In genomic region chr15:98119363-98119762, GRCm38 (mm10) we compare ENCODE assay signal across 30 mouse cellular contexts. TPM values are rescaled to one million over a fixed set of nuclear protein-coding genes. Genes with fewer than 3 reads are reported as not detected.
DNase-seq lines count a peak whose midpoint lies in the region; ATAC-seq lines count a peak whose summit lies in the region.
"Had no signal": no experiment of that assay in that cellular context is flagged by ENCODE, and none has a peak within 500 bp of the region (broad histone marks: within the 10 kb centered on the region; RNA-seq: fewer than 3 reads in every experiment).

No protein-coding gene starts in this region.

- H3K36me3 ChIP-seq in intestine, embryonic 16.5 days (ENCODE audit: control insufficient read depth, insufficient read depth, low read length) = peaks cover 10% of the 10 kb centered on the region; the same call in 1 of the 2 replicates

- H3K4me3 ChIP-seq in intestine, embryonic 16.5 days (ENCODE audit: low read length) = no peak overlapping the region
- H3K4me3 ChIP-seq: embryonic facial prominence, embryonic 13.5 days; embryonic facial prominence, embryonic 15.5 days; erythroblast, embryonic 14.5 days; forebrain, embryonic 10.5 days; forebrain, embryonic 12.5 days had no signal

- no peak overlapping the region for H3K9ac ChIP-seq in intestine, embryonic 16.5 days (ENCODE audit: low read depth, low read length)
- H3K9ac ChIP-seq: embryonic facial prominence, embryonic 13.5 days; embryonic facial prominence, embryonic 15.5 days; forebrain, embryonic 12.5 days had no signal

- 91% methylated on average over 12 of the region's 12 CpGs for WGBS in intestine, embryonic 16.5 days

- ATAC-seq in intestine, embryonic 16.5 days = no peak
- ATAC-seq: activated CD4-positive, CD25-positive, alpha-beta regulatory T cell, adult 4 months; CD4-positive, CD25-positive, alpha-beta regulatory T cell, adult 4 months; forebrain, embryonic 14.5 days; forebrain, embryonic 16.5 days; Patski had no signal

- H3K9me3 ChIP-seq in intestine, embryonic 16.5 days (ENCODE audit: control insufficient read depth, low read length) = no peaks in the 10 kb centered on the region
- H3K9me3 ChIP-seq: embryonic facial prominence, embryonic 13.5 days; embryonic facial prominence, embryonic 15.5 days; forebrain, embryonic 10.5 days; forebrain, embryonic 12.5 days; G1E had no signal

- H3K27ac ChIP-seq in intestine, embryonic 16.5 days (ENCODE audit: low read length) = no peak overlapping the region
- H3K27ac ChIP-seq: embryonic facial prominence, embryonic 13.5 days; embryonic facial prominence, embryonic 15.5 days; forebrain, embryonic 10.5 days; forebrain, embryonic 12.5 days had no signal

- DNase-seq in gastrocnemius, adult 18-20 months (ENCODE audit: low spot score) = peak; percentile 80
- no peak for DNase-seq in gastrocnemius, postnatal 14 days
- DNase-seq in gastrocnemius, adult 8-10 months (ENCODE audit: low spot score in 2 of 2) = peak; percentile 57 to 80
- no peak for DNase-seq in gastrocnemius, postnatal 10 days
- DNase-seq in gastrocnemius, postnatal 25 days = peak; percentile 76
- DNase-seq: adrenal gland, adult 8-10 months; adrenal gland, postnatal 14 days; adrenal gland, postnatal 36 days; B cell, adult 2 months; cerebellum, adult 11 months; cerebellum, adult 18-20 months; cerebellum, adult 8-10 months; cerebellum, adult 9-11 months; cerebellum, postnatal 14 days; cerebellum, postnatal 36 days; embryo, embryonic 11 days had no signal

- H3K4me2 ChIP-seq in intestine, embryonic 16.5 days (ENCODE audit: low read depth, low read length) = no peak overlapping the region
- H3K4me2 ChIP-seq: embryonic facial prominence, embryonic 13.5 days; embryonic facial prominence, embryonic 15.5 days; forebrain, embryonic 12.5 days had no signal

- H3K27me3 ChIP-seq in intestine, embryonic 16.5 days (replicated peaks; ENCODE audit: control insufficient read depth, insufficient read depth, low read length) = no peaks in the 10 kb centered on the region
- H3K27me3 ChIP-seq: CH12.LX; embryonic facial prominence, embryonic 13.5 days; embryonic facial prominence, embryonic 15.5 days; forebrain, embryonic 12.5 days; Patski had no signal

- H3K4me1 ChIP-seq in intestine, embryonic 16.5 days (ENCODE audit: control insufficient read depth, insufficient read depth, low read length) = no peaks in the 10 kb centered on the region
- H3K4me1 ChIP-seq: embryonic facial prominence, embryonic 13.5 days; embryonic facial prominence, embryonic 15.5 days; forebrain, embryonic 10.5 days; forebrain, embryonic 12.5 days had no signal

- intact Hi-C loops in gastrocnemius, postnatal 14 days (cut with DNase I; ENCODE audit: low total_unique reads) = no loop called here

RNA-seq across cellular contexts. Expression of gene Senp1, which starts 25.8 kb away (rescaled TPM):
- total RNA-seq in gastrocnemius, adult 18-20 months (2021) = 1 to 10 TPM; 6.1 to 6.3 TPM
- total RNA-seq in gastrocnemius, postnatal 14 days (2021) = 1 to 10 TPM; 6.8 to 7.0 TPM
- total RNA-seq in gastrocnemius, adult 8-10 months (2022) = 1 to 10 TPM; 7.2 to 10.0 (median 8.5) TPM
- 10 to 100 TPM in 1 of 2 experiments, 1 to 10 TPM in 1; 9.6 to 13.3 TPM for total RNA-seq in gastrocnemius, postnatal 10 days (2021)
- total RNA-seq in gastrocnemius, postnatal 25 days (2021) = 1 to 10 TPM; 6.7 to 6.9 TPM
- 18.0 and 20.2 TPM in 2 replicates for polyA plus RNA-seq in intestine, embryonic 16.5 days (2015; fragmentation: Nextera tagmentation; extraction: Ambion mirVana)

RNA-seq across cellular contexts. Expression of gene Pfkm, which starts 27.0 kb away (rescaled TPM):
- total RNA-seq in gastrocnemius, adult 18-20 months (2021) = 1,000 to 10,000 TPM; 2,870 to 2,899 TPM
- 1,000 to 10,000 TPM; 1,399 to 1,520 TPM for total RNA-seq in gastrocnemius, postnatal 14 days (2021)
- total RNA-seq in gastrocnemius, adult 8-10 months (2022) = 1,000 to 10,000 TPM; 2,927 to 3,255 (median 3,175) TPM
- total RNA-seq in gastrocnemius, postnatal 10 days (2021) = 1,000 to 10,000 TPM; 1,073 to 1,245 TPM
- 1,000 to 10,000 TPM; 2,083 to 2,117 TPM for total RNA-seq in gastrocnemius, postnatal 25 days (2021)
- 30.5 and 31.7 TPM in 2 replicates for polyA plus RNA-seq in intestine, embryonic 16.5 days (2015; fragmentation: Nextera tagmentation; extraction: Ambion mirVana)

RNA-seq across cellular contexts. Expression of gene Asb8, which starts 46.1 kb away (rescaled TPM):
- total RNA-seq in gastrocnemius, adult 18-20 months (2021) = 100 to 1,000 TPM; 113 to 114 TPM
- 100 to 1,000 TPM; 146 to 157 TPM for total RNA-seq in gastrocnemius, postnatal 14 days (2021)
- 100 to 1,000 TPM; 123 to 141 (median 129) TPM for total RNA-seq in gastrocnemius, adult 8-10 months (2022)
- 100 to 1,000 TPM; 137 to 157 TPM for total RNA-seq in gastrocnemius, postnatal 10 days (2021)
- 100 to 1,000 TPM; 102 to 145 TPM for total RNA-seq in gastrocnemius, postnatal 25 days (2021)
- polyA plus RNA-seq in intestine, embryonic 16.5 days (2015; fragmentation: Nextera tagmentation; extraction: Ambion mirVana) = 52.7 and 54.9 TPM in 2 replicates

RNA-seq across cellular contexts. Expression of gene Ccdc184, which starts 47.6 kb away (rescaled TPM):
- total RNA-seq in gastrocnemius, adult 18-20 months (2021) = not detected
- not detected for total RNA-seq in gastrocnemius, postnatal 14 days (2021)
- total RNA-seq in gastrocnemius, adult 8-10 months (2022) = not detected
- not detected for total RNA-seq in gastrocnemius, postnatal 10 days (2021)
- not detected for total RNA-seq in gastrocnemius, postnatal 25 days (2021)
- 1.4 and 1.7 TPM in 2 replicates for polyA plus RNA-seq in intestine, embryonic 16.5 days (2015; fragmentation: Nextera tagmentation; extraction: Ambion mirVana)
- total RNA-seq: common myeloid progenitor, adult 5-6 weeks; G1E had no signal
- polyA plus RNA-seq: erythroblast, embryonic 14.5 days; G1E; Patski had no signal

Comparison
In these comparisons a context has a peak if more than half of its experiments do, and no peak if none do; other contexts are left out.
1. DNase-seq: peak in gastrocnemius, adult 18-20 months (single experiment), gastrocnemius, adult 8-10 months (2 of 2) and gastrocnemius, postnatal 25 days (single experiment); none in gastrocnemius, postnatal 14 days (single experiment) and gastrocnemius, postnatal 10 days (single experiment).